Mouse (Mus musculus): ENCODE data around the gene Rhobtb1. TPM values are rescaled to one million over a fixed set of nuclear protein-coding genes. Genes with fewer than 3 reads are reported as not detected.

Rhobtb1 gene
- polyA plus RNA-seq, 1 experiment = 8.0 TPM

DNA sequence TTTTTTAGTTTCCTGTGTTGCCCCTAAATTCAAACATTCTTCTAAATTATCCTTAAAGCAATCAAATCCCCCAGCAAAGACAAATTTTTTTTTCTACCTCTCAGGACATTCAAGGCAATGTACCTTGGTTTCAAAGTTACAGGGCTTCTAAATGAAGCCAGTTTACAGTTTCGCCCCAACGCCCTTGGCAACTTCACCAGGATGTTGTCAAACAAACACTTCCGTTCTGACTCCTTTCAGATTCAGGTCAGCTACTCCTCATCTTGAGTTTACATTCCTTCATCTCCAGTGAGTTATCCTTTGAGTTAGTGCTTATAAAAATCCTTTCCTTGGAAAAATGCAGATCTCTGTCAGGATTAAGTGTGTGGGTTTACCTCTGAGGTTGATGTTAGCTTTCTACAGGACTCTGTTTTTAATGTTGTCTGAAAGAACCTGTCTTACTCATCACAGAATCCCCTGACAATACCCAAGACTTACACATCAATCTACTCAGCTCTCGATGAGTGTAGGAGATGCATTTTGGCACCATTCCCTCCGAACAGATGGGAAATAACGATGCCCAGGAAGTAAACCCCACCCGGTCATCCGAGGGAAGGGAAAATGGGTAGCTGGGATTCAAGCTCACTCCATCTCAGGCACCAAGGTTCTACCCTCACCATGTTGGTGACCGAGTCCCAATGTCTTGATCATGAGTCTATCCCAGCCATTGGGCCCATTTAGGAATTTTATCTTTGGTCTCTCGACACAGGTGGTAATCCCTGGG, 94.9 kb downstream of the Rhobtb1 start:
- TF ChIP-seq CTCF (IDR thresholded peaks at IDR 0.05; ENCODE audit: borderline replicate concordance, control insufficient read depth, extremely low read depth, insufficient read depth, low read length, poor library complexity) (no peak), POLR2A (IDR thresholded peaks at IDR 0.05; ENCODE audit: control insufficient read depth, extremely low read depth, insufficient read depth, low read length, poor library complexity) (no peak)
- Histone ChIP-seq H3K4me1 (replicated peaks; ENCODE audit: control insufficient read depth, insufficient read depth, low read length) (no peaks in the 10 kb centered on the region; the same call in 1 of the 2 replicates), H3K36me3 (ENCODE audit: control insufficient read depth, insufficient read depth, low read length) (no peaks in the 10 kb centered on the region), H3K4me3 (ENCODE audit: control insufficient read depth, insufficient read depth, low read length) (no peak overlapping the region), H3K27ac (ENCODE audit: control insufficient read depth, insufficient read depth, low read length) (no peak overlapping the region), H3K27me3 (ENCODE audit: control insufficient read depth, insufficient read depth, low read length) (no peaks in the 10 kb centered on the region)
- 96% methylated on average over 10 of the region's 10 CpGs for WGBS
- no peak for DNase-seq

DNA sequence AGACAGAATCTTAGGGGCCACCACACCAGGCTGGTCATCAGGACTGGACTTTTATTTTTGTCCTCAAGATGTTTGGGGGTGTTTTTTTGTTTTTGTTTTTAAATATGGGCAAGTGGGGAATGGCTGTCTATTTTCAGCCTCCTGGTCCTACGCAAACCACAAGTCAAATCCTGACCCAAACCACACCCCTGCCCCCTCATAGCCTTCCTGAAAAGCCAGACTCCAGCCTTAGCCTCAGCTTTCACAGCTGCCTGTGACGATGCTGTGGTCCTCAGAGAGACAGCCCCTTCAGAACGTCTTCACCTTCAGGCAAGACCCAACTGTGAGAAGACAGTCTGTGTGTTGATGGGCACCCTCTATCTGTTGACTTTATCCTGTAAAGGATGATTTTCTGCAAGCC, 95.5 kb downstream of the Rhobtb1 start:
- 15% methylated on average over 3 of the region's 3 CpGs for WGBS
- no peak for DNase-seq
- Histone ChIP-seq H3K4me3 (ENCODE audit: control insufficient read depth, insufficient read depth, low read length) (no peak overlapping the region), H3K27me3 (ENCODE audit: control insufficient read depth, insufficient read depth, low read length) (no peaks in the 10 kb centered on the region), H3K36me3 (ENCODE audit: control insufficient read depth, insufficient read depth, low read length) (no peaks in the 10 kb centered on the region), H3K27ac (ENCODE audit: control insufficient read depth, insufficient read depth, low read length) (no peak overlapping the region), H3K4me1 (replicated peaks; ENCODE audit: control insufficient read depth, insufficient read depth, low read length) (no peaks in the 10 kb centered on the region; the same call in 1 of the 2 replicates)
- TF ChIP-seq POLR2A (IDR thresholded peaks at IDR 0.05; ENCODE audit: control insufficient read depth, extremely low read depth, insufficient read depth, low read length, poor library complexity) (no peak), CTCF (IDR thresholded peaks at IDR 0.05; ENCODE audit: borderline replicate concordance, control insufficient read depth, extremely low read depth, insufficient read depth, low read length, poor library complexity) (no peak)

DNA sequence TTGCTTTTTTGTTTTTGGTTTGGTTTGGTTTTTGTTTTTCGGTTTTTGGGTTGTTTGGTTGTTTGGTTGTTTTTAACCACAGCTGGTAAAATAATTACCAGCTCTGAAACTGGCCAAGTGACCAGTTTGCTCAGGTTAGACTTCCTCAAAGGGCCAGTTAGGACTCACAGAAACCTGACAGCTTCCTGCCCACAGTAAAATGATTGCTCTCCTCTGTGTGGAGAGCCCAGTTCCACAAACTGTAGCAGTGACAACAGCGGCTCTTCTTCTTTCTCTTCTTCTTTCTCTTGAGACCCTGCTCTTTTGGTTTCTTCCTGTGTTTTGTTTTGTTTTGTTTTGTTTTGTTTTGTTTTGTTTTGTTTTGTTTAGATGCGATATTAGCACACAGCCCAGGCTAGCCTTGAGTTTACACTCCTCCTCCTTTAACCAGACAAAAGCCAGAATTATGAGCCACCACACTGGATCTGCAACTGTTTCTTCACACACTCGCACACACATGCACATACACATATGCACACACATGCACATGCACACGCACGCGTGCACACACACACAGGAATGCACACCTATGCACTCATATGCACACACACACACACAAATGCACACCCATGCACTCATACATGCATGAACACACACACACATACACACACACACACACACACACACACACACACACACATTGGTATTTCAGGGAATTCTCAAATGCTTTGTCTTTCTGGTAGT, 96.2 kb downstream of the Rhobtb1 start:
- 75% methylated on average over 7 of the region's 7 CpGs for WGBS
- TF ChIP-seq CTCF (IDR thresholded peaks at IDR 0.05; ENCODE audit: borderline replicate concordance, control insufficient read depth, extremely low read depth, insufficient read depth, low read length, poor library complexity) (no peak), POLR2A (IDR thresholded peaks at IDR 0.05; ENCODE audit: control insufficient read depth, extremely low read depth, insufficient read depth, low read length, poor library complexity) (no peak)
- Histone ChIP-seq H3K4me1 (replicated peaks; ENCODE audit: control insufficient read depth, insufficient read depth, low read length) (no peaks in the 10 kb centered on the region; the same call in 1 of the 2 replicates), H3K27me3 (ENCODE audit: control insufficient read depth, insufficient read depth, low read length) (no peaks in the 10 kb centered on the region), H3K36me3 (ENCODE audit: control insufficient read depth, insufficient read depth, low read length) (no peaks in the 10 kb centered on the region), H3K4me3 (ENCODE audit: control insufficient read depth, insufficient read depth, low read length) (no peak overlapping the region), H3K27ac (ENCODE audit: control insufficient read depth, insufficient read depth, low read length) (no peak overlapping the region)
- no peak for DNase-seq

DNA sequence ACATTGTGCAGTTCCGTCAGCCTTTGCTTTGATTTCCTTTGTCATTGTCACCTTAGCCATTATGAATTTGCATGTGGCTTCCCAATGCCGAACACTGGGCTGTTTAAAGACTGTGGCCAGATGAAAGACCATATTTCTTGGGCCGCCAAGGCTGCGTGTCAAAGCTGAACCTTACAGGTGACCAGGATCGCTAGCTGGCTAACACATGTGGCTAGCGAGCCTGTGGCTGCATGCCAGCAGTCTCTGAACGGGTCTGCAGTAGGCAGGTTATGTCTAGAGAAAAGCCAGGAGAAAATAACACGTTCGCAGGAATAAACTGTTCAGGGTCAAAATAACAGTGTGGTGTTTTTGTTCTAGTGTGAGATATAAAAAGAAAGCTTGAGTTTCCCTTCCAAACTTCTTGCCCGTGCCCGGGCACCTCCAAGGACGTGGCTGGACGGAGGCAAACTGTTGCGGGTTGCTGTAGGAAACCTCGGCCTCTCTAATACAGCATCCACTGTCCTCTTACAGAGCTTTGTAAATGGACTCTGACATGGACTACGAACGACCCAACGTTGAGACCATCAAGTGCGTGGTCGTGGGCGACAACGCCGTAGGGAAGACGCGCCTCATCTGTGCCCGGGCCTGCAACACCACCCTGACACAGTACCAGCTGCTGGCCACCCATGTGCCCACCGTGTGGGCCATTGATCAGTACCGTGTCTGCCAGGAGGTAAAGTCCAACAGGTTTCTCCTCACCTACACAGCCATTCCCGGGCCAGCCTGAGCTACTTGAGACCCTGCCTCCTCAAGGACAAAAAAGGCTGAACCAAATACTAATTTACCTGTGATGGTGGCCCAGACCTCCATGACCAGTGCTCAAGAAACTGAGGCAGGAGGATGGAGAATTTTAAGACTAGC, 97.3 kb downstream of the Rhobtb1 start:
- Histone ChIP-seq H3K4me3 (ENCODE audit: control insufficient read depth, insufficient read depth, low read length) (no peak overlapping the region), H3K36me3 (ENCODE audit: control insufficient read depth, insufficient read depth, low read length) (no peaks in the 10 kb centered on the region), H3K27me3 (ENCODE audit: control insufficient read depth, insufficient read depth, low read length) (no peaks in the 10 kb centered on the region), H3K4me1 (replicated peaks; ENCODE audit: control insufficient read depth, insufficient read depth, low read length) (no peaks in the 10 kb centered on the region; the same call in 1 of the 2 replicates), H3K27ac (ENCODE audit: control insufficient read depth, insufficient read depth, low read length) (no peak overlapping the region)
- no peak for DNase-seq
- 93% methylated on average over 29 of the region's 29 CpGs for WGBS
- no peak for TF ChIP-seq POLR2A (IDR thresholded peaks at IDR 0.05; ENCODE audit: control insufficient read depth, extremely low read depth, insufficient read depth, low read length, poor library complexity)
- no peak for TF ChIP-seq CTCF (IDR thresholded peaks at IDR 0.05; ENCODE audit: borderline replicate concordance, control insufficient read depth, extremely low read depth, insufficient read depth, low read length, poor library complexity)

DNA sequence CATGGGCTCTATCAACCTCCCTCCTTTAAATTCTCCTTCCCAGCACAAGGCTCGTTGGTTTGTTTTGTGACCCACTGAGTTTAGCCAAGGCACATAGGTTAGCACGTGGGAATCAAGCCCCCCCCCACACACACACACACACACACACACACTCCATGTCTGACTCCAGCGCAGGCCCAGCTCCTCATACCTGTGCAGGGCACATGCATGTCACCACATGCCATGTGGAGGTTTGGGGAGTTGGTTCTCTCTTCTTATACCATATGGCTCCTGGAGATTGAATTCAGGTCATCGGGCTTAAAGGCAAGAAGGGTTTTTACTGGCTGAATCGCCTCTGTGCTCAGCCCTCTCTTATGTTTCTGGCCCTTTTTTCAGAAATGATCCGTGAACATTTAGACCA, 100.0 kb downstream of the Rhobtb1 start:
- WGBS = 93% methylated on average over 6 of the region's 6 CpGs
- no peaks in the 10 kb centered on the region for H3K27me3 ChIP-seq (ENCODE audit: control insufficient read depth, insufficient read depth, low read length)
- H3K27ac ChIP-seq (ENCODE audit: control insufficient read depth, insufficient read depth, low read length) = no peak overlapping the region
- no peak for DNase-seq
- TF ChIP-seq CTCF (IDR thresholded peaks at IDR 0.05; ENCODE audit: borderline replicate concordance, control insufficient read depth, extremely low read depth, insufficient read depth, low read length, poor library complexity) = no peak
- TF ChIP-seq POLR2A (IDR thresholded peaks at IDR 0.05; ENCODE audit: control insufficient read depth, extremely low read depth, insufficient read depth, low read length, poor library complexity) = no peak
- no peaks in the 10 kb centered on the region for H3K36me3 ChIP-seq (ENCODE audit: control insufficient read depth, insufficient read depth, low read length)
- H3K4me3 ChIP-seq (ENCODE audit: control insufficient read depth, insufficient read depth, low read length) = no peak overlapping the region
- H3K4me1 ChIP-seq (replicated peaks; ENCODE audit: control insufficient read depth, insufficient read depth, low read length) = no peaks in the 10 kb centered on the region; the same call in 1 of the 2 replicates

Data from thymus, adult 2 months (tissue).